Mouse (Mus musculus) Muller cell, postnatal 12 days (primary cell): ENCODE data around the gene Atg10.
A peak's percentile ranks its signal among the peaks of the same experiment; 100 is the strongest.
"Not testable (repeated sequence)": the region's sequence is repeated elsewhere in the genome, so short reads cannot be mapped to it uniquely, and the experiment has no call there.

Experiments
- DNase-seq: peaks from one replicate; pipeline ENCODE4 v3.0.0-alpha.2; 2015; ENCODE audit errors: inconsistent ontology term

Atg10 gene

GRCm38 (mm10) chr13:90939192-90939591 lies 284.6 kb downstream of the Atg10 start:
- no peak for DNase-seq

GRCm38 (mm10) chr13:90935852-90936251 lies 287.9 kb downstream of the Atg10 start:
- no peak for DNase-seq

GRCm38 (mm10) chr13:90933256-90933655 lies 290.5 kb downstream of the Atg10 start:
- peak; percentile 46 for DNase-seq

GRCm38 (mm10) chr13:90929847-90930246 lies 293.9 kb downstream of the Atg10 start:
- DNase-seq = peak; percentile 44

GRCm38 (mm10) chr13:90928266-90928665 lies 295.5 kb downstream of the Atg10 start:
- not testable (repeated sequence) for DNase-seq

- DNase-seq = no peak
Measured at GRCm38 (mm10) chr13:90926938-90927633, 296.7 kb downstream of the Atg10 start.

- DNase-seq = no peak
Measured at GRCm38 (mm10) chr13:90926125-90926765, 297.5 kb downstream of the Atg10 start.

- no peak for DNase-seq
Measured at GRCm38 (mm10) chr13:90925191-90925590, 298.6 kb downstream of the Atg10 start.

- no peak for DNase-seq
Measured at GRCm38 (mm10) chr13:90924072-90924471, 299.7 kb downstream of the Atg10 start.

- not testable (repeated sequence) for DNase-seq
Measured at GRCm38 (mm10) chr13:90923617-90924016, 300.2 kb downstream of the Atg10 start.

GRCm38 (mm10) chr13:90922751-90923612 lies 300.8 kb downstream of the Atg10 start, which contains the start of gene Rps23:
Gene Rps23 (plus strand): TSS chr13:90922958.
- DNase-seq = peak; percentile 94

GRCm38 (mm10) chr13:90914721-90915120 lies 309.0 kb downstream of the Atg10 start:
- DNase-seq = no peak

GRCm38 (mm10) chr13:90913675-90914192 lies 310.0 kb downstream of the Atg10 start:
- DNase-seq = no peak

GRCm38 (mm10) chr13:90912760-90913674 lies 310.8 kb downstream of the Atg10 start:
- no peak for DNase-seq

GRCm38 (mm10) chr13:90907376-90907775 lies 316.4 kb downstream of the Atg10 start:
- DNase-seq = no peak

- DNase-seq = no peak
Measured at GRCm38 (mm10) chr13:90905176-90905575, 318.6 kb downstream of the Atg10 start, which contains the start of gene Atp6ap1l. Gene Atp6ap1l (minus strand): TSS chr13:90905355.

- DNase-seq = peak; percentile 37
Measured at GRCm38 (mm10) chr13:90896821-90897220, 326.9 kb downstream of the Atg10 start.

GRCm38 (mm10) chr13:90896098-90896497 lies 327.7 kb downstream of the Atg10 start:
- peak; percentile 94 for DNase-seq

GRCm38 (mm10) chr13:90894819-90895218 lies 328.9 kb downstream of the Atg10 start:
- no peak for DNase-seq

GRCm38 (mm10) chr13:90890111-90890510 lies 333.7 kb downstream of the Atg10 start:
- DNase-seq = no peak

GRCm38 (mm10) chr13:90886568-90886983 lies 337.2 kb downstream of the Atg10 start:
- peak; percentile 41 for DNase-seq
